Mouse (Mus musculus): ENCODE measurements at regions not wholly inside any gene's neighbourhood (a gene's known extent, or its start where the extent isn't known, plus 50 kb on each side); places are given as distances from the start of the nearest gene placed in this dataset.

- DNase-seq (ENCODE audit: low spot score in 2 of 2): peak; percentile 64 to 73
These were observed 188.7 kb downstream of the Akap7 start for GRCm38 (mm10) chr10:25118674-25119670.

GRCm38 (mm10) chr10:25114316-25114715 lies 187.0 kb upstream of the Arg1 start:
- no peak for DNase-seq (ENCODE audit: low spot score in 2 of 2)

GRCm38 (mm10) chr10:25112449-25113171 lies 185.3 kb upstream of the Arg1 start:
- DNase-seq (ENCODE audit: low spot score in 2 of 2): no peak

- no peak for DNase-seq (ENCODE audit: low spot score in 2 of 2)
These were observed 184.5 kb upstream of the Arg1 start for GRCm38 (mm10) chr10:25111636-25112422.

GRCm38 (mm10) chr10:25111181-25111580 lies 183.9 kb upstream of the Arg1 start:
- no peak for DNase-seq (ENCODE audit: low spot score in 2 of 2)

- DNase-seq (ENCODE audit: low spot score in 2 of 2): no peak
These were observed 170.8 kb upstream of the Arg1 start for GRCm38 (mm10) chr10:25098070-25098469.

- no peak for DNase-seq (ENCODE audit: low spot score in 2 of 2)
These were observed 162.6 kb upstream of the Arg1 start for GRCm38 (mm10) chr10:25089705-25090386.

GRCm38 (mm10) chr10:25086745-25087144 lies 159.5 kb upstream of the Arg1 start:
- DNase-seq (ENCODE audit: low spot score in 2 of 2): no peak

- DNase-seq (ENCODE audit: low spot score in 2 of 2): no peak
These were observed 155.6 kb upstream of the Arg1 start for GRCm38 (mm10) chr10:25082930-25083329.

GRCm38 (mm10) chr10:25072617-25073016 lies 145.3 kb upstream of the Arg1 start:
- no peak for DNase-seq (ENCODE audit: low spot score in 2 of 2)

- DNase-seq (ENCODE audit: low spot score in 2 of 2): no peak
These were observed 141.0 kb upstream of the Arg1 start for GRCm38 (mm10) chr10:25068301-25068700.

- DNase-seq (ENCODE audit: low spot score in 2 of 2): no peak
These were observed 137.5 kb upstream of the Arg1 start for GRCm38 (mm10) chr10:25064701-25065362.

GRCm38 (mm10) chr10:25061402-25062055 lies 134.2 kb upstream of the Arg1 start:
- DNase-seq (ENCODE audit: low spot score in 2 of 2): no peak

- DNase-seq (ENCODE audit: low spot score in 2 of 2): no peak
These were observed 131.4 kb upstream of the Arg1 start for GRCm38 (mm10) chr10:25058694-25059093.

- DNase-seq (ENCODE audit: low spot score in 2 of 2): no peak
These were observed 124.7 kb upstream of the Arg1 start for GRCm38 (mm10) chr10:25051998-25052397.

- DNase-seq (ENCODE audit: low spot score in 2 of 2): no peak
These were observed 124.1 kb upstream of the Arg1 start for GRCm38 (mm10) chr10:25051368-25051874.

GRCm38 (mm10) chr10:25041221-25041620 lies 113.9 kb upstream of the Arg1 start:
- no peak for DNase-seq (ENCODE audit: low spot score in 2 of 2)

- no peak for DNase-seq (ENCODE audit: low spot score in 2 of 2)
These were observed 112.6 kb upstream of the Arg1 start for GRCm38 (mm10) chr10:25039926-25040325.

- DNase-seq (ENCODE audit: low spot score in 2 of 2): no peak
These were observed 109.6 kb upstream of the Arg1 start for GRCm38 (mm10) chr10:25036928-25037327.

GRCm38 (mm10) chr10:25035363-25035762 lies 108.1 kb upstream of the Arg1 start:
- no peak for DNase-seq (ENCODE audit: low spot score in 2 of 2)

All from spleen, postnatal 4 days (tissue).